Mouse (Mus musculus): Measurements from ENCODE around the gene Usb1.
"Not testable (repeated sequence)": the region's sequence is repeated elsewhere in the genome, so short reads cannot be mapped to it uniquely, and the experiment has no call there.

Gene Usb1

GRCm38 (mm10) chr8:95375374-95375930 is 43.4 kb downstream of the Usb1 start:
- DNase-seq, result no peak

GRCm38 (mm10) chr8:95376309-95376999 is 44.4 kb downstream of the Usb1 start:
- no peak for DNase-seq

DNA sequence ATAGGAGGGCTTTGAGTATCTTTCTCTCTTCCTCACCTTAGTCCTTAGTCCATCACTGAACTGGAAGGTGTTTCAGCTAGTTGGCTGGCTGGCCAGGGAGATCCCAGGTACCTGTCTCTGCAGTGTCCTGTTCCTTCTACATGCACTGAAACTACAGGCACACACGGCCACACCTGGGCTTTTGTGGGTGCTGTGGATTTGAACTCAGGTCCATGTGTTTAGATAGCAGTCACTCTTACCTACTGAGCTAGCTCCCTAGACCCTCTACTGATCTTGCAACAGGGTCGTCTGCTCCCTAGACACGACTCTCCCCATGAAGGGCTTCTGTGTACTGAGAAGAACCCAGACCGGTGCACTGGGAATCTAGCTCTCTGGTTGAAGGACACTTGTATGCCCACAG is 45.0 kb downstream of the Usb1 start:
- DNase-seq, result no peak

DNA sequence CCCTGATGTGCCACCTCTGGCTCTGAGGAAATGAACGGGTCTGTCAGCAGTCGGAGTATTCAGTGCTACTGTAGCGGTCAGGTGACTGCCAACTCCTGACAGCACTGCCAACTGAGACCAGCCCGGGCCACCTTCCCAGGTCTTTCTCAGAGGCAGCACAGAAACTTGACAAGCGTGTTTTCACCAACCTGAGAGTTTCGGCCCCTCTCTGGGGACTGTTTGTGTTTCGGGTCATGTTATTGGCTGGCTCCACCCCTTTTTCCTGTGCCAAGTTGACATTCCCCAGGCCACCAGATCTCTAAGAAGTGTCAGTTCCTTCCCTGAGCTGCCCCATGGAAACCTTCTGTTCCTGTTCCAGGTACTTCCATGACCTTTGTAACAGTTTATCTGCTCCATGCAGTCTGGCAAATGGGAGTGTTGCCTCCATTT is 45.8 kb downstream of the Usb1 start:
- DNase-seq, result no peak

DNA sequence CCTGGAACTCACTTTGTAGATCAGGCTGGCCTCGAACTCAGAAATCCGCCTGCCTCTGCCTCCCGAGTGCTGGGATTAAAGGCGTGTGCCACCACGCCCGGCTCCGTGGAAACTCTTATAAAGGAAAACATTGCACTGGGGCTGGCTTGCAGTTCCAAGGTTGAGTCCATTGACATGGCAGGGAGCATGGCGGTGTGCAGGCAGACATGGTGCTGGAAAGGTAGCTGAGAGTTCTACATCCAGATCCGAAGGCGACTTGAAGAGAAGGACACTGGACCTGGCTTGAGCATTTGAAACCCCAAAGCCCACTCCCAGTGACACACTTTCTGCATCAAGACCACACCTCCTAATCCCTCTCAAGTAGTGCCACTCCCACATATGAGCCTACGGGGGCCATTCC is 46.8 kb downstream of the Usb1 start:
- not testable (repeated sequence) for DNase-seq

DNA sequence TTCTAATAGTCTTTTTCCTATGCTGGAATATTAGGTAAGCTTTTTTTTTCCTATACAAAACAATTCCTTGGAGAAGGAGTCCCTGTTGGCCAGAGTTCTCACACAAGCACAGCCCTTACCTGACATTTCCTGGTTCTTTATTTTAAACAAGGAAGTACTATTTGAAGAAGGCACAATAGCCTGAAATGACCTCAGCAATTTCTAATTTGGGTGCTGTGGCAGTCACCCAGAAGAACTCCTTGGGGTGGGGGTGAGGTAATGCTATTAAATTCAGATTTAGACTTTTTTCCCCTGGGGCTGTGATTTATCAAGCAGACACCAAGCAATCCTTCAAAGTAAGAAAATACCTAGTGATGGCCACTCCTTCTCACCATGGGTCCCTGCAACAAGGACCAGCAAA is 48.9 kb downstream of the Usb1 start:
- no peak for DNase-seq

GRCm38 (mm10) chr8:95381595-95381994 is 49.5 kb downstream of the Usb1 start:
- DNase-seq, result no peak

- DNase-seq, result no peak
Observed at GRCm38 (mm10) chr8:95384501-95384900, 52.4 kb downstream of the Usb1 start.

- no peak for DNase-seq
Observed at GRCm38 (mm10) chr8:95386037-95386436, 54.0 kb downstream of the Usb1 start.

- DNase-seq, result no peak
Observed at GRCm38 (mm10) chr8:95387221-95387620, 55.1 kb downstream of the Usb1 start.

DNA sequence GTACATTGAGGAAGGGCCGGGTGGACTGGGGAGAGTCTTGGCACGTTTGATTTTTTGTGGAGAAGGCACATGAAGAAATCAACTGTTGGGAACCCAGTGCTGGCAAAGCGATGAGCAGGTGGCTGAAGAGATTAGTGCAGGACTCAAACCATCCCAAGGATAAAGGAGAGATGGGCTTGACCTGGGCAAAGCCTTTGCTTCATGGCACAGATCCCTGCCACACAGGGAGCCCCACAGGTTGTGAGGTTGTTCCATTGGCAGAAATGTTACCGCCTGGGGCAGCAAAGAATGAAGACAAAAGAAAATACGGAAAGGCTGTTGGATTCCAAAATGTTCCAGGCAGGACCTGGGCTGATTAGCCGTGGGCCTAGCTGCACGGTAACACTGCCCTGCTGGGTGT is 55.9 kb downstream of the Usb1 start:
- DNase-seq, result no peak

DNA sequence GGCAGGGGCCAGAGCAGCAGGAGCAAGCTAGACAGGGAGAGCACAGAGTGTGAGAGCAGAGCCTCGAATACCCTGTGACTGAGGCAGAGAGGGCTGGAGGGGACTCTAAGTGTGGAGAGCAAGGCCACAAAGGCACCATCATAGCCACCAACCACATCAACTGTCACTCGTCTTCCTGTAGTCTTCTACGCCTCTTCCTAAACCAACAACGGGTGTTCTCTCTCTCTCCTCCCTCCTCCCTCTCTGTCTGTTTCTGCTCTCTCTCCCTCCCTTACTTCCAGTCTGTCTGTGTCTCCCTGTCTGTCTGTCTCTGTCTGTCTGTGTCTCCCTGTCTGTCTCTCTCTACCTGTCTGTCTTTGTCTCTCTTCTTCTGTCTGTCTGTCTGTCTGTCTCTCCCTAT is 58.2 kb downstream of the Usb1 start:
- no peak for DNase-seq

DNA sequence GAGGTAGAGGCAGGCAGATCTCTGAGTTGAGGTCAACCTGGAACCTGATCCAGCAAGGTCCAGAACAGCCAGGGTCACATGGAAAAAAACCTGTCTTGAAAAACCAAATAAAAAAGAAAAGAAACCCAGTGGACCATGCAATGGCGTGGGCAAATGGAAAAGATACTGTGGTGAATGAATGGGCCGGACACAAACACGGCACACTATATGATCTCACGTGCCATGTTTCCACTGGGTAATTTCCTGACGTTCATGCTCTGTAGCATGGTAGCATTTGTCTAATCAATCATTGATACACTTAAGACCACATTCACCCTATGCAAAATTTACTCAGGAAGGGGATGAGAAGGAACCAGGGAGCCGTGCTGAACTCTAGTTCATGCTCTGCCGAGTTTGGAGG is 59.0 kb downstream of the Usb1 start:
- no peak for DNase-seq

GRCm38 (mm10) chr8:95392604-95393003 is 60.5 kb downstream of the Usb1 start:
- DNase-seq, result no peak

- no peak for DNase-seq
Observed at GRCm38 (mm10) chr8:95395186-95395918, 63.3 kb downstream of the Usb1 start.

DNA sequence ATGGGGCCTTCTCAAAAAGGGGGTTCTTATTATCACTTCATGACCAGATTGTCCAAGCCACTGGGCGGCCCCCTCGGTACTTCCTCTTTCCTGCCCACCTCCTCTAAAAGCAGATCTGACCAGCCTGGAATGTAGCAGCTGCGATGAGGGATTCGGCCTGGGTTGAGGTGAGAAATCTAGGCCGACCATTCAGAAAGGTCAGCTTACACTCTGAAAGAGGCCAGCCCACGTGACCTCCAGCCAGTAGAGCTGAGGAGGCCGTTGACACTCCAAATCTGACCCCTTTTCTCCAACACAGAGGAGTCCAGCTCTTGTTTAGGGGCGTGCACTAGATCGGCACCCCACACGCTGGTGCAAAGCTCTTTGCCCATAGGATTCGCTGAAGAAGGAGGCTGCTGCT is 64.7 kb downstream of the Usb1 start:
- DNase-seq, result no peak
